Mouse (Mus musculus) C2C12 (cell line): Measurements from ENCODE around the gene Cdc42ep2. TPM values are rescaled to one million over a fixed set of nuclear protein-coding genes. Genes with fewer than 3 reads are reported as not detected.
A peak's percentile ranks its signal among the peaks of the same experiment; 100 is the strongest.

Experiments
- H3K27me3 ChIP-seq: one replicate; pipeline ENCODE4 v1.6.1; 2011; ENCODE audit not compliant: control insufficient read depth, insufficient read depth, insufficient read length
- H3K36me3 ChIP-seq: one replicate; pipeline ENCODE4 v1.6.1; 2011; ENCODE audit not compliant: control insufficient read depth, insufficient read depth
- H3K4me3 ChIP-seq: one replicate; pipeline ENCODE4 v1.5.1; 2011; ENCODE audit warnings: mild to moderate bottlenecking, control low read depth; ENCODE audit not compliant: poor library complexity, insufficient read depth, severe bottlenecking
- H3K79me2 ChIP-seq: one replicate; pipeline ENCODE4 v1.6.1; 2011; ENCODE audit not compliant: control insufficient read depth, insufficient read depth
- H3K79me3 ChIP-seq: one replicate; pipeline ENCODE4 v1.6.1; 2011; ENCODE audit warnings: low read depth, control low read depth
- H3ac ChIP-seq: one replicate; pipeline ENCODE3; 2011; ENCODE audit warnings: low read depth; ENCODE audit not compliant: control insufficient read depth, insufficient read length
- CEBPB ChIP-seq: IDR thresholded peaks from one replicate; pipeline ENCODE4 v1.6.1; 2011; ENCODE audit warnings: low read depth, mild to moderate bottlenecking, control low read depth, moderate library complexity
- CTCF ChIP-seq: IDR thresholded peaks from one replicate; pipeline ENCODE4 v1.5.1; 2011; ENCODE audit not compliant: control insufficient read depth, insufficient read depth, insufficient read length
- FOSL1 ChIP-seq: IDR thresholded peaks from one replicate; pipeline ENCODE4 v1.8.0; 2011; ENCODE audit warnings: mild to moderate bottlenecking, low read length; ENCODE audit not compliant: poor library complexity, insufficient read depth, severe bottlenecking
- MAX ChIP-seq: IDR thresholded peaks from one replicate; pipeline ENCODE4 v1.6.1; 2011; ENCODE audit warnings: mild to moderate bottlenecking, control low read depth
- MYOD1 ChIP-seq: IDR thresholded peaks from one replicate; pipeline ENCODE4 v1.6.1; 2011; ENCODE audit warnings: low read depth; ENCODE audit not compliant: control insufficient read depth, insufficient read length
- MYOG ChIP-seq: IDR thresholded peaks from one replicate; pipeline ENCODE4 v1.6.1; 2011; ENCODE audit not compliant: control insufficient read depth, insufficient read length; ENCODE audit errors: extremely low read depth
- USF1 ChIP-seq: IDR thresholded peaks from one replicate; pipeline ENCODE4 v1.6.1; 2011; ENCODE audit warnings: low read depth, mild to moderate bottlenecking, control low read depth, moderate library complexity
- polyA plus RNA-seq: library from polyadenylated mRNA; unstranded; fragments of >200 nt; fragmentation: generic; extraction: Trizol; gene quantifications from one replicate; pipeline ENCODE4 v1.2.1, GENCODE M21; 2012; ENCODE audit warnings: missing spikeins

The Cdc42ep2 gene
- polyA plus RNA-seq, 1 experiment, result 3.6 TPM

- TF ChIP-seq CTCF (no peak), MYOG (no peak)
- H3K79me2 ChIP-seq, result peaks cover 6% of the 10 kb centered on the region
- H3K79me3 ChIP-seq, result no peaks in the 10 kb centered on the region
- peak overlapping the region; percentile 16 for H3ac ChIP-seq
- no peaks in the 10 kb centered on the region for H3K27me3 ChIP-seq
- no peaks in the 10 kb centered on the region for H3K36me3 ChIP-seq
- H3K4me3 ChIP-seq, result peak overlapping the region; percentile 46
Measured at GRCm38 (mm10) chr19:5925311-5925855, 767 bp upstream of the Cdc42ep2 start.

- no peaks in the 10 kb centered on the region for H3K27me3 ChIP-seq
- H3K79me2 ChIP-seq, result peaks cover 6% of the 10 kb centered on the region
- peak overlapping the region; percentile 46 for H3K4me3 ChIP-seq
- peak overlapping the region; percentile 52 for H3ac ChIP-seq
- H3K36me3 ChIP-seq, result no peaks in the 10 kb centered on the region
- peaks cover 1% of the 10 kb centered on the region for H3K79me3 ChIP-seq
- TF ChIP-seq FOSL1, result no peak
- TF ChIP-seq MYOG, result no peak
- peak; percentile 57 for TF ChIP-seq MAX
- TF ChIP-seq CEBPB, result peak; percentile 58
- peak; percentile 86 for TF ChIP-seq CTCF
Measured at GRCm38 (mm10) chr19:5923990-5924712, 465 bp downstream of the Cdc42ep2 start.

GRCm38 (mm10) chr19:5922963-5923362 lies 1.7 kb downstream of the Cdc42ep2 start:
- Histone ChIP-seq H3K79me3 (peaks cover 1% of the 10 kb centered on the region), H3ac (no peak overlapping the region), H3K27me3 (no peaks in the 10 kb centered on the region), H3K36me3 (peaks cover 5% of the 10 kb centered on the region), H3K79me2 (peaks cover 6% of the 10 kb centered on the region), H3K4me3 (no peak overlapping the region)
- no peak for TF ChIP-seq CTCF
- TF ChIP-seq USF1, result no peak
- no peak for TF ChIP-seq MYOG
- no peak for TF ChIP-seq MAX
- no peak for TF ChIP-seq CEBPB
- TF ChIP-seq FOSL1, result no peak
- TF ChIP-seq MYOD1, result no peak

- Histone ChIP-seq H3K27me3 (no peaks in the 10 kb centered on the region), H3ac (no peak overlapping the region), H3K36me3 (peaks cover 6% of the 10 kb centered on the region), H3K79me2 (peaks cover 6% of the 10 kb centered on the region), H3K4me3 (no peak overlapping the region), H3K79me3 (peaks cover 1% of the 10 kb centered on the region)
- TF ChIP-seq USF1 (no peak), FOSL1 (no peak), MYOG (no peak), MYOD1 (no peak), CEBPB (no peak), MAX (no peak), CTCF (no peak)
Measured at GRCm38 (mm10) chr19:5922119-5922942, 2.3 kb downstream of the Cdc42ep2 start.

GRCm38 (mm10) chr19:5921715-5922114 lies 2.9 kb downstream of the Cdc42ep2 start:
- Histone ChIP-seq H3K36me3 (peaks cover 11% of the 10 kb centered on the region), H3K79me2 (peaks cover 6% of the 10 kb centered on the region), H3K79me3 (peaks cover 1% of the 10 kb centered on the region), H3K27me3 (no peaks in the 10 kb centered on the region), H3ac (peak overlapping the region; percentile 24), H3K4me3 (no peak overlapping the region)
- TF ChIP-seq MAX, result no peak
- TF ChIP-seq FOSL1, result no peak
- no peak for TF ChIP-seq MYOG
- no peak for TF ChIP-seq CEBPB
- no peak for TF ChIP-seq USF1
- TF ChIP-seq CTCF, result no peak
- no peak for TF ChIP-seq MYOD1
